Mouse (Mus musculus) olfactory bulb, adult 2 months (tissue): ENCODE measurements around the gene Lefty1.

ENCODE experiments used
- CTCF ChIP-seq: fragments of 200-500 bp; IDR thresholded peaks from 2 replicates; pipeline ENCODE4 v1.5.1; 2012; ENCODE audit warnings: low read depth, mild to moderate bottlenecking, low read length, moderate library complexity; ENCODE audit not compliant: insufficient read depth
- POLR2A ChIP-seq: fragments of 200-500 bp; IDR thresholded peaks from 2 replicates; pipeline ENCODE4 v1.6.1; 2012; ENCODE audit warnings: mild to moderate bottlenecking, low read depth, low read length, moderate library complexity; ENCODE audit not compliant: insufficient read depth

GRCm38 (mm10) chr1:180905876-180906275 lies 28.9 kb upstream of the Lefty1 start:
- no peak for TF ChIP-seq POLR2A
- no peak for TF ChIP-seq CTCF
